Mouse (Mus musculus): ENCODE results near the gene Fam98b. TPM values are rescaled to one million over a fixed set of nuclear protein-coding genes. Genes with fewer than 3 reads are reported as not detected.

Gene Fam98b
- polyA plus RNA-seq (2015; fragmentation: Nextera tagmentation; extraction: Ambion mirVana): 5.2 and 5.8 TPM in 2 replicates

DNA sequence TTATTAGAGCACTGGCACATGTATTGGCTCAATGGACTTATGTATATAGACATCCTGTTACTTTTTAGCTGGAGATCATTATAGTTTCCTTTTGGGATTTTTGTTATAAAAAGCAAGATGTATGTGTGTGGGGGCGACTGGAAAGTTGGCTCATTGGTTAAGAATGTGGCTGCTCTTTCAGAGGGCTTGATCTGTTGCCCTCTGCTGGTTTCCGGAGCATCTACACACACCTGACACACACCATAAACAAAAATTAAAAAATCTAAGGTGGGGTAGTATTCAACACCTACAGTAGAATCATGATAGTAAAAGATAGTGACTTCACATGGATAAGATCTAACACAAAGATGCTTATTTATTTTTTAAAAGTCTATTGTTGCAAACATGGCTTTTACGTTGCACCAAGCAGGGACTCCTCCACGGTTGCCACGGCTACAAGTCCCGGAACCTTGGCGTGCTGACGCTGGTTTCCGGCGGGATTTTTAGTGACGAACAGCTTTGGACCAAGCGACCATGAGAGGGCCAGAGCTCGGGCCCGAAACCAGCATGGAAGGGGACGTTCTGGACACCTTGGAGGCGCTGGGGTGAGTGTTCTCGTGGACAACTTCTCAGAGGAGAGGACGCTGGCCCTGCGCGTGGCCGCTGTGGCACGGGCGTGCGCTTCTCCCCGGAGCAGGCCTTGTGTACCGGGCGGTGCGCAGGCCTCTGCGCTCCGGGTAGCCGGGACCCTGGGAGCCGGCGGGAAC is at the start of gene Fam98b:
Gene Fam98b, plus strand, starts transcription at position 485 of the 746 bp plus-strand sequence.
- peak; percentile 91 for DNase-seq (ENCODE audit: low spot score)
- Histone ChIP-seq H3K27me3 (ENCODE audit: control insufficient read depth, insufficient read depth, low read length) (no peaks in the 10 kb centered on the region), H3K36me3 (ENCODE audit: control insufficient read depth, insufficient read depth, low read length) (no peaks in the 10 kb centered on the region), H3K9ac (ENCODE audit: low read length) (peak within 1 kb of the TSS; percentile 93), H3K4me3 (ENCODE audit: low read depth, low read length) (peak within 1 kb of the TSS; percentile 93), H3K9me3 (ENCODE audit: control insufficient read depth, low read length) (no peaks in the 10 kb centered on the region), H3K4me2 (replicated peaks; ENCODE audit: low read depth) (peak within 1 kb of the TSS; percentile 69), H3K27ac (replicated peaks) (peak within 1 kb of the TSS; percentile 88), H3K4me1 (replicated peaks; ENCODE audit: control insufficient read depth, insufficient read depth) (no peaks in the 10 kb centered on the region)
- TF ChIP-seq CTCF (IDR thresholded peaks at IDR 0.05; ENCODE audit: low read depth) (peak; percentile 67), EP300 (optimal IDR thresholded peaks at IDR 0.05) (no peak)
- ATAC-seq (ENCODE audit: low FRiP score, low TSS enrichment): peak; percentile 96
- WGBS: under 1% methylated on average over 33 of the region's 33 CpGs

DNA sequence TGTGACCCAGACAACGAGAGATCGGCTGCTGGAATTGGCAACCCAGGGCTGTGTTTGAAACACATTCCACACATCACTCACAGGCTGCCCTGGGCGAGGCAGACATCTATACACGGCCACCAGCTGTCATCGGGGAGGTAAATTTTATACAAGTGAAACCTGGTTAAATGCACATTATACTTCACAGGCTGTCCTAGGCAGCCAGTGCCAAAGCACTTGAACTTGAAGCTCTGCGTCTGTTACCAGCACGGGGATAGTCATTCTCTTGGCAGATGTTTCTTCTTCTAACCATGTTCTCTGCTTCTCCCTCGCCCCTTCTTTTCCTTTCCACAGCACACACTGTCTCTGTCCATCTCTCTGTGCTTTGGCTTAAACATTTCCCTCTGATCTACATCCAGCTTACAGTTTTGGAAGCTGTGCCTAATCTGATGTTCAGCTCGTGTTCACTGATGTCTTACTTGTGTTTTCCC is 48.6 kb upstream of the Fam98b start:
- ATAC-seq (ENCODE audit: low FRiP score, low TSS enrichment): no peak
- no peak overlapping the region for H3K4me3 ChIP-seq (ENCODE audit: low read depth, low read length)
- no peak for DNase-seq (ENCODE audit: low spot score)
- no peak for TF ChIP-seq EP300 (optimal IDR thresholded peaks at IDR 0.05)
- no peak for TF ChIP-seq CTCF (IDR thresholded peaks at IDR 0.05; ENCODE audit: low read depth)
- H3K9ac ChIP-seq (ENCODE audit: low read length): no peak overlapping the region
- no peak overlapping the region for H3K4me2 ChIP-seq (replicated peaks; ENCODE audit: low read depth)
- no peaks in the 10 kb centered on the region for H3K9me3 ChIP-seq (ENCODE audit: control insufficient read depth, low read length)
- H3K27ac ChIP-seq (replicated peaks): no peak overlapping the region
- no peaks in the 10 kb centered on the region for H3K36me3 ChIP-seq (ENCODE audit: control insufficient read depth, insufficient read depth, low read length)
- WGBS: 39% methylated on average over 9 of the region's 9 CpGs
- H3K27me3 ChIP-seq (ENCODE audit: control insufficient read depth, insufficient read depth, low read length): no peaks in the 10 kb centered on the region
- no peaks in the 10 kb centered on the region for H3K4me1 ChIP-seq (replicated peaks; ENCODE audit: control insufficient read depth, insufficient read depth)

DNA sequence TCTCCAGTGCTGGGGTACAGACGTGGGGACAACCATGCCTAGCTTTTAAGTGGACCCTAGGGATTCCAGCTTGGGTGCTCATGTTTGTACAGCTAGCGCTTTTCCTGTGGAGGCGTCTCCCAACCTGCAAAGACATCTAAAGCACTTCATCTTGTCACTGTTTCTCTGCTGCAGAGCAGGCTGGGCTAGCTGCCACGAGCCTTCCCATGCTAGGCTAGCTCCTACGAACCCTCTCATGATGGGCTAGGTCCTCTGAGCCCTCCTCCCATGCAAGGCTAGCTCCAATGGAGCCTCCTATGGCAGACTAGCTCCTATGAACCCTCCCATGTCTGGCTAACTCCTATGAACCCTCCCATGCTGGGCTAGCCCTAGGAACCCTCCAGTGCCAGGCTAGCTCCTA is 46.2 kb upstream of the Fam98b start:
- no peak for TF ChIP-seq EP300 (optimal IDR thresholded peaks at IDR 0.05)
- TF ChIP-seq CTCF (IDR thresholded peaks at IDR 0.05; ENCODE audit: low read depth): no peak
- no peaks in the 10 kb centered on the region for H3K27me3 ChIP-seq (ENCODE audit: control insufficient read depth, insufficient read depth, low read length)
- no peak overlapping the region for H3K9ac ChIP-seq (ENCODE audit: low read length)
- H3K27ac ChIP-seq (replicated peaks): no peak overlapping the region
- no peaks in the 10 kb centered on the region for H3K36me3 ChIP-seq (ENCODE audit: control insufficient read depth, insufficient read depth, low read length)
- DNase-seq (ENCODE audit: low spot score): no peak
- WGBS: 54% methylated on average over 5 of the region's 5 CpGs
- no peak for ATAC-seq (ENCODE audit: low FRiP score, low TSS enrichment)
- no peaks in the 10 kb centered on the region for H3K9me3 ChIP-seq (ENCODE audit: control insufficient read depth, low read length)
- no peaks in the 10 kb centered on the region for H3K4me1 ChIP-seq (replicated peaks; ENCODE audit: control insufficient read depth, insufficient read depth)
- H3K4me3 ChIP-seq (ENCODE audit: low read depth, low read length): no peak overlapping the region
- no peak overlapping the region for H3K4me2 ChIP-seq (replicated peaks; ENCODE audit: low read depth)

DNA sequence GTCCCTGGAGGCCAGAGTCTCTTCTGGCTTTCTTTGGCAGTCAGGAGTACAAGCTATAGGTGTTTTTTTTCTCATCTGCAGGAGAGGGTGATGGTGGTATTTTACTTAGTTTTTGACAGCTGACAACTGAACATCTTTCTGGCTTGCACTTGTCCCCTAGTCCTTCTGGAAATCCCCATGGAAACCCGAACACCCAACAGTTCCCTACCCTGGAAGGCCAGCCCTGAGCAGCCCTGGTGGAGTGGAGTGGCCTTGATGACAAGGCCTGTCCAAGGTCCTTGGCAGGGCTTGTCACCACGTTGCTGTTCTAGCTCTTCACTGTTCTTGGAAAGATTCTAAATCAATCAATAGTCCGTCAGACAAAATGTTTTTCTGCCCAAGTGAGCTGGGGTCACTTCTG is 45.0 kb upstream of the Fam98b start:
- DNase-seq (ENCODE audit: low spot score): no peak
- no peak overlapping the region for H3K4me2 ChIP-seq (replicated peaks; ENCODE audit: low read depth)
- no peaks in the 10 kb centered on the region for H3K27me3 ChIP-seq (ENCODE audit: control insufficient read depth, insufficient read depth, low read length)
- no peak for TF ChIP-seq EP300 (optimal IDR thresholded peaks at IDR 0.05)
- TF ChIP-seq CTCF (IDR thresholded peaks at IDR 0.05; ENCODE audit: low read depth): no peak
- no peak overlapping the region for H3K9ac ChIP-seq (ENCODE audit: low read length)
- H3K27ac ChIP-seq (replicated peaks): no peak overlapping the region
- H3K9me3 ChIP-seq (ENCODE audit: control insufficient read depth, low read length): no peaks in the 10 kb centered on the region
- no peaks in the 10 kb centered on the region for H3K4me1 ChIP-seq (replicated peaks; ENCODE audit: control insufficient read depth, insufficient read depth)
- WGBS: 62% methylated on average over 3 of the region's 3 CpGs
- ATAC-seq (ENCODE audit: low FRiP score, low TSS enrichment): no peak
- no peak overlapping the region for H3K4me3 ChIP-seq (ENCODE audit: low read depth, low read length)
- H3K36me3 ChIP-seq (ENCODE audit: control insufficient read depth, insufficient read depth, low read length): no peaks in the 10 kb centered on the region

DNA sequence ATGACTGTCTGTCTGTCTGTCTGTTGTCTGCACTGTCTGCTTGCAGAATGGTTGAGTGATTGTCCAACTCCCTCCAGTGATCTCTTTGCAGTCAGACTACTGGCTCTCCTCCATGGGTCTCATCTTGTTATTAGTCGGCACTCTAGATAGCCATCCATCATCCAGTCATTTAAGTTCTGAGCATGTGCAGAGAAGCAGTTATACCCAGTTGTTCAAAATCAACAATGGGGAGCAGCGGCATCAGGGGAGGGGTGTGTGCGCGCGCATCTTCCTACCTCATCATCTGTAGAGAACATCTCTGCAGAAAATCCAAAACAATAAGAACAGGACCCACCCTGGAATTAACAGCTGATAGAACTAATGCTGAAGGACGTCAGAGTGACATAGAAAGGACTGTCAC is 44.5 kb upstream of the Fam98b start:
- H3K36me3 ChIP-seq (ENCODE audit: control insufficient read depth, insufficient read depth, low read length): no peaks in the 10 kb centered on the region
- no peaks in the 10 kb centered on the region for H3K9me3 ChIP-seq (ENCODE audit: control insufficient read depth, low read length)
- no peak overlapping the region for H3K4me2 ChIP-seq (replicated peaks; ENCODE audit: low read depth)
- H3K9ac ChIP-seq (ENCODE audit: low read length): no peak overlapping the region
- no peak for TF ChIP-seq EP300 (optimal IDR thresholded peaks at IDR 0.05)
- TF ChIP-seq CTCF (IDR thresholded peaks at IDR 0.05; ENCODE audit: low read depth): no peak
- H3K27ac ChIP-seq (replicated peaks): no peak overlapping the region
- no peak overlapping the region for H3K4me3 ChIP-seq (ENCODE audit: low read depth, low read length)
- H3K27me3 ChIP-seq (ENCODE audit: control insufficient read depth, insufficient read depth, low read length): no peaks in the 10 kb centered on the region
- 73% methylated on average over 6 of the region's 6 CpGs for WGBS
- DNase-seq (ENCODE audit: low spot score) (no peak), ATAC-seq (ENCODE audit: low FRiP score, low TSS enrichment) (no peak)
- H3K4me1 ChIP-seq (replicated peaks; ENCODE audit: control insufficient read depth, insufficient read depth): no peaks in the 10 kb centered on the region

DNA sequence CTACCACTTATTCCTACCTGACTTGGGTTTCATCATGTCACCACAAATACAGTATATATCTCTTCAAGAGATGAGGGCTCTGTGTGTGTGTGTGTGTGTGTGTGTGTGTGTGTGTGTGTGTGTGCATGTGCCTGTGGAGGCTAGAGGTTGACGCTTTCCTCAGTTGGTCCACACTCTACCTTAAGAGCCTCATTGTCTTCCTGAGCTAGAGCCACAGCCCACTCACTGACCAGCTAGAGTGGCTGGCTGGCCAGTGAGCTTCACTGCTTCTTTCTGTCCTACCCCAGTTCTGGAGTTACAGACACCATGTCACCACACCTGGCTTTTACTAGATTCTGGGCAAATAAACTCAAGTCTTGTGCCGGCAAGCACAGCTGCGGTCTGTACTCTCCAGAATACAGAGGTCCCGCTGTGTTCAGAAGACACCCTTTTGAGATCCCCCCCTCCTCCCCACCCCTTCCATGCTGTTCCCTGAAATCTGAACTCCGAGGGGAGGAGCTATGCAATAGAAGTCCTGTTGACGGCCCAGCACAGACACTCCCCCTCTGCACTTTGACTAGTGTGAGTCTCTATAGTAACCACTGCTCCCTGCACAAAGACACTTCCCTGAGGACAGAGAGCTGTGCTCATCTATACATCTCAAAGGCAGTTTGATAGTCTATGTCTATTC is 39.0 kb upstream of the Fam98b start:
- no peak overlapping the region for H3K4me3 ChIP-seq (ENCODE audit: low read depth, low read length)
- WGBS: 3% methylated on average over 6 of the region's 6 CpGs
- peak; percentile 90 for ATAC-seq (ENCODE audit: low FRiP score, low TSS enrichment)

More for the DNA sequence above, 39.0 kb upstream of the Fam98b start:
- H3K27me3 ChIP-seq (ENCODE audit: control insufficient read depth, insufficient read depth, low read length): no peaks in the 10 kb centered on the region
- no peaks in the 10 kb centered on the region for H3K36me3 ChIP-seq (ENCODE audit: control insufficient read depth, insufficient read depth, low read length)
- TF ChIP-seq CTCF (IDR thresholded peaks at IDR 0.05; ENCODE audit: low read depth): no peak
- TF ChIP-seq EP300 (optimal IDR thresholded peaks at IDR 0.05): no peak
- DNase-seq (ENCODE audit: low spot score): peak; percentile 55
- H3K9ac ChIP-seq (ENCODE audit: low read length): no peak overlapping the region
- no peaks in the 10 kb centered on the region for H3K4me1 ChIP-seq (replicated peaks; ENCODE audit: control insufficient read depth, insufficient read depth)
- H3K4me2 ChIP-seq (replicated peaks; ENCODE audit: low read depth): peak overlapping the region; percentile 38
- no peaks in the 10 kb centered on the region for H3K9me3 ChIP-seq (ENCODE audit: control insufficient read depth, low read length)
- no peak overlapping the region for H3K27ac ChIP-seq (replicated peaks)
